ENCODE assay signal across 22 mouse cellular contexts in genomic region chr6:83395544-83396229, GRCm38 (mm10). TPM values are rescaled to one million over a fixed set of nuclear protein-coding genes. Genes with fewer than 3 reads are reported as not detected.
A peak's percentile ranks its signal among the peaks of the same experiment; 100 is the strongest.
DNase-seq lines count a peak whose midpoint lies in the region; ATAC-seq lines count a peak whose summit lies in the region.
"Had no signal": no experiment of that assay in that cellular context is flagged by ENCODE, and none has a peak within 500 bp of the region (broad histone marks: within the 10 kb centered on the region; RNA-seq: fewer than 3 reads in every experiment).

No protein-coding gene starts in this region.

- H3K9ac ChIP-seq in liver, embryonic 11.5 days (ENCODE audit: low read depth, low read length), result no peak overlapping the region
- H3K9ac ChIP-seq: forebrain, embryonic 15.5 days; hindbrain, embryonic 14.5 days had no signal

- no peak overlapping the region for H3K4me2 ChIP-seq in liver, embryonic 11.5 days
- H3K4me2 ChIP-seq: forebrain, embryonic 15.5 days; hindbrain, embryonic 14.5 days; midbrain, embryonic 11.5 days had no signal

- DNase-seq in heart, embryonic 10.5 days (ENCODE audit: low spot score), result peak; percentile 82
- DNase-seq in heart, postnatal 14 days, result no peak
- peak; percentile 32 for DNase-seq in c-Kit-negative CD71-positive TER-119-positive erythroid progenitor cells, embryonic 14.5 days (ENCODE audit: low read depth, low spot score)
- DNase-seq in liver, embryonic 11.5 days (ENCODE audit: low spot score), result no peak
- no peak for DNase-seq in embryonic facial prominence, embryonic 10.5 days (ENCODE audit: low spot score)
- DNase-seq in thymus, postnatal 10 days (ENCODE audit: low spot score in 2 of 2), result no peak
- DNase-seq in lung, postnatal 14 days, result no peak
- DNase-seq: cerebellum, adult 2 months; gastrocnemius, adult 2 months; heart, adult 11 months; kidney, adult 11 months; left cerebral cortex, postnatal 4 days; lung, adult 18-20 months; lung, postnatal 36 days; right cerebral cortex, postnatal 14 days had no signal

- peak; percentile 89 for ATAC-seq in liver, embryonic 11.5 days (replicated peaks; ENCODE audit: low FRiP score)
- ATAC-seq in megakaryocyte-erythroid progenitor cell, adult 5-6 weeks (replicated peaks; ENCODE audit: low FRiP score, low TSS enrichment, poor library complexity, severe bottlenecking), result peak; percentile 93
- ATAC-seq: forebrain, embryonic 15.5 days had no signal

- no peaks in the 10 kb centered on the region for H3K9me3 ChIP-seq in heart, embryonic 10.5 days
- no peaks in the 10 kb centered on the region for H3K9me3 ChIP-seq in liver, embryonic 11.5 days (ENCODE audit: control insufficient read depth, low read length)
- no peaks in the 10 kb centered on the region for H3K9me3 ChIP-seq in embryonic facial prominence, embryonic 10.5 days
- H3K9me3 ChIP-seq: forebrain, embryonic 15.5 days had no signal

- 86% methylated on average over 15 of the region's 15 CpGs for WGBS in heart, embryonic 10.5 days
- 78% methylated on average over 15 of the region's 15 CpGs for WGBS in liver, embryonic 11.5 days
- 97% methylated on average over 15 of the region's 15 CpGs for WGBS in embryonic facial prominence, embryonic 10.5 days

- intact Hi-C loops in heart, postnatal 14 days (cut with DNase I), result no loop called here

- H3K4me3 ChIP-seq in heart, embryonic 10.5 days, result no peak overlapping the region
- H3K4me3 ChIP-seq in liver, embryonic 11.5 days (ENCODE audit: low read depth, low read length), result no peak overlapping the region
- no peak overlapping the region for H3K4me3 ChIP-seq in embryonic facial prominence, embryonic 10.5 days
- H3K4me3 ChIP-seq: forebrain, embryonic 15.5 days; gastrocnemius, adult 2 months; layer of hippocampus, adult 2 months had no signal

- peaks cover 83% of the 10 kb centered on the region for H3K36me3 ChIP-seq in heart, embryonic 10.5 days
- H3K36me3 ChIP-seq in liver, embryonic 11.5 days (ENCODE audit: control insufficient read depth, insufficient read depth, low read length), result peaks cover 39% of the 10 kb centered on the region
- peaks cover 100% of the 10 kb centered on the region for H3K36me3 ChIP-seq in embryonic facial prominence, embryonic 10.5 days (replicated peaks)

- H3K27me3 ChIP-seq in heart, embryonic 10.5 days (ENCODE audit: insufficient read depth, poor library complexity, severe bottlenecking), result no peaks in the 10 kb centered on the region
- H3K27me3 ChIP-seq in liver, embryonic 11.5 days (replicated peaks; ENCODE audit: control insufficient read depth, insufficient read depth, low read length), result no peaks in the 10 kb centered on the region
- H3K27me3 ChIP-seq in embryonic facial prominence, embryonic 10.5 days (replicated peaks; ENCODE audit: low read depth, poor library complexity, severe bottlenecking), result no peaks in the 10 kb centered on the region
- H3K27me3 ChIP-seq: CH12.LX; forebrain, embryonic 15.5 days had no signal

- H3K4me1 ChIP-seq in heart, embryonic 10.5 days, result no peaks in the 10 kb centered on the region
- H3K4me1 ChIP-seq in liver, embryonic 11.5 days (replicated peaks; ENCODE audit: control insufficient read depth, insufficient read depth, low read length), result no peaks in the 10 kb centered on the region; the same call in 1 of the 2 replicates
- H3K4me1 ChIP-seq in embryonic facial prominence, embryonic 10.5 days, result no peaks in the 10 kb centered on the region

- no peak overlapping the region for H3K27ac ChIP-seq in heart, embryonic 10.5 days
- H3K27ac ChIP-seq in liver, embryonic 11.5 days (ENCODE audit: low read depth, low read length), result no peak overlapping the region
- H3K27ac ChIP-seq in embryonic facial prominence, embryonic 10.5 days (replicated peaks), result no peak overlapping the region
- H3K27ac ChIP-seq: forebrain, embryonic 15.5 days; gastrocnemius, adult 2 months; hindbrain, embryonic 14.5 days; kidney, postnatal 0 days; layer of hippocampus, adult 2 months had no signal

RNA-seq across cellular contexts. Expression of gene Bola3, which starts 46.7 kb away (rescaled TPM):
- 238 and 283 TPM in 2 replicates for polyA plus RNA-seq in heart, embryonic 10.5 days (2016; fragmentation: Nextera tagmentation; extraction: Ambion mirVana)
- 100 to 1,000 TPM; 297 to 299 TPM for total RNA-seq in heart, postnatal 14 days (2021)
- polyA plus RNA-seq in liver, embryonic 11.5 days (2014; fragmentation: Nextera tagmentation; extraction: Ambion mirVana), result 307 and 333 TPM in 2 replicates
- total RNA-seq in megakaryocyte-erythroid progenitor cell, adult 5-6 weeks (2014; fragmentation: Nextera tagmentation), result 127 and 162 TPM in 2 replicates
- total RNA-seq in megakaryocyte-erythroid progenitor cell, adult 5-6 weeks (2017), result 90.1 and 125 TPM in 2 replicates
- 149 and 153 TPM in 2 replicates for polyA plus RNA-seq in embryonic facial prominence, embryonic 10.5 days (2016; fragmentation: Nextera tagmentation; extraction: Ambion mirVana)

Comparison
In these comparisons a context has a peak if more than half of its experiments do, and no peak if none do; other contexts are left out.
1. DNase-seq: peak in heart, embryonic 10.5 days (single experiment) and c-Kit-negative CD71-positive TER-119-positive erythroid progenitor cells, embryonic 14.5 days (single experiment); none in heart, postnatal 14 days (0 of 2), liver, embryonic 11.5 days (single experiment), embryonic facial prominence, embryonic 10.5 days (single experiment), thymus, postnatal 10 days (0 of 2) and lung, postnatal 14 days (single experiment).